Mouse (Mus musculus) large intestine, adult 2 months (tissue): ENCODE measurements around the gene Zfp708. TPM values are rescaled to one million over a fixed set of nuclear protein-coding genes. Genes with fewer than 3 reads are reported as not detected.
"Not testable (repeated sequence)": the region's sequence is repeated elsewhere in the genome, so short reads cannot be mapped to it uniquely, and the experiment has no call there.

Experiments used
- DNase-seq: peaks from one replicate; pipeline ENCODE4 v3.0.0-alpha.2; 2012; ENCODE audit warnings: low read depth, low spot score
- WGBS: fragments of 180-500 bp; shearing (Covaris S2); methylation state at CpG from one replicate; pipeline ENCODE4 v1.1.7; 2018; 5-methylcytosine and 5-hydroxymethylcytosine counted together
- polyA plus RNA-seq: library from polyadenylated mRNA; depleted of rRNA; stranded (reverse); fragments of >200 nt; gene quantifications from 2 replicates; pipeline ENCODE4 v1.2.3, GENCODE M21; 2012; rRNA removed

Zfp708 gene
- polyA plus RNA-seq = not detected in 2 replicates

GRCm38 (mm10) chr13:67097876-67098275 is at the start of gene Zfp708:
Gene Zfp708, minus strand, starts transcription at chr13:67097976.
- DNase-seq = no peak
- 92% methylated on average over 10 of the region's 10 CpGs for WGBS

- peak; percentile 70 for DNase-seq
- 1% methylated on average over 18 of the region's 18 CpGs for WGBS
These were observed 30.4 kb upstream of the Zfp708 start for GRCm38 (mm10) chr13:67128038-67128721.

- 74% methylated on average over 10 of the region's 10 CpGs for WGBS
- DNase-seq = not testable (repeated sequence)
These were observed 29.7 kb upstream of the Zfp708 start for GRCm38 (mm10) chr13:67127507-67127906.

GRCm38 (mm10) chr13:67124460-67124859 is 26.7 kb upstream of the Zfp708 start:
- WGBS = 91% methylated on average over 1 of the region's 1 CpGs

GRCm38 (mm10) chr13:67121360-67121759 is 23.6 kb upstream of the Zfp708 start, which contains the start of gene Zfp759:
Gene Zfp759, plus strand, starts transcription at chr13:67121660.
- DNase-seq = not testable (repeated sequence)

More at GRCm38 (mm10) chr13:67124460-67124859, 26.7 kb upstream of the Zfp708 start:
- DNase-seq = no peak

- 91% methylated on average over 8 of the region's 8 CpGs for WGBS
- not testable (repeated sequence) for DNase-seq
These were observed 18.4 kb upstream of the Zfp708 start, which contains the start of gene Rslcan18 for GRCm38 (mm10) chr13:67116163-67116562. Gene Rslcan18, minus strand, starts transcription at chr13:67116263.

GRCm38 (mm10) chr13:67113287-67113686 is 15.5 kb upstream of the Zfp708 start:
- 34% methylated on average over 2 of the region's 2 CpGs for WGBS
- no peak for DNase-seq

GRCm38 (mm10) chr13:67112096-67112495 is 14.3 kb upstream of the Zfp708 start:
- WGBS = 81% methylated on average over 12 of the region's 12 CpGs

GRCm38 (mm10) chr13:67108821-67109206 is 11.0 kb upstream of the Zfp708 start:
- DNase-seq = no peak
- WGBS = 2% methylated on average over 9 of the region's 9 CpGs

More at GRCm38 (mm10) chr13:67112096-67112495, 14.3 kb upstream of the Zfp708 start:
- no peak for DNase-seq

- WGBS = under 1% methylated on average over 17 of the region's 17 CpGs
- peak; percentile 100 for DNase-seq
These were observed 10.5 kb upstream of the Zfp708 start, which contains the start of gene Gm28557 for GRCm38 (mm10) chr13:67108194-67108820. Gene Gm28557, minus strand, starts transcription at chr13:67108604.

GRCm38 (mm10) chr13:67107681-67108080 is 9.9 kb upstream of the Zfp708 start:
- 19% methylated on average over 9 of the region's 9 CpGs for WGBS
- no peak for DNase-seq

GRCm38 (mm10) chr13:67090154-67090553 is 7.6 kb downstream of the Zfp708 start:
- DNase-seq = no peak
- WGBS = 84% methylated on average over 1 of the region's 1 CpGs

- no peak for DNase-seq
- WGBS = 74% methylated on average over 1 of the region's 1 CpGs
These were observed 15.8 kb downstream of the Zfp708 start for GRCm38 (mm10) chr13:67081946-67082345.

- peak; percentile 56 for DNase-seq
- 2% methylated on average over 24 of the region's 24 CpGs for WGBS
These were observed 16.5 kb downstream of the Zfp708 start for GRCm38 (mm10) chr13:67081142-67081713.

- 96% methylated on average over 2 of the region's 2 CpGs for WGBS
- no peak for DNase-seq
These were observed 20.5 kb downstream of the Zfp708 start for GRCm38 (mm10) chr13:67077244-67077643.

GRCm38 (mm10) chr13:67072786-67073185 is 25.0 kb downstream of the Zfp708 start:
- WGBS = 94% methylated on average over 2 of the region's 2 CpGs
- no peak for DNase-seq

GRCm38 (mm10) chr13:67065386-67065785 is 32.4 kb downstream of the Zfp708 start:
- no peak for DNase-seq
- 78% methylated on average over 8 of the region's 8 CpGs for WGBS

GRCm38 (mm10) chr13:67062427-67062826 is 35.3 kb downstream of the Zfp708 start:
- 61% methylated on average over 7 of the region's 7 CpGs for WGBS
- DNase-seq = no peak

- under 1% methylated on average over 27 of the region's 27 CpGs for WGBS
- peak; percentile 94 for DNase-seq
These were observed 36.9 kb downstream of the Zfp708 start, which contains the start of gene Zfp712 for GRCm38 (mm10) chr13:67060786-67061358. Gene Zfp712, minus strand, starts transcription at chr13:67061170.

GRCm38 (mm10) chr13:67060161-67060785 is 37.5 kb downstream of the Zfp708 start:
- peak; percentile 8 for DNase-seq
- WGBS = 3% methylated on average over 12 of the region's 12 CpGs
